ENCODE assay signal across 10 mouse cellular contexts in the genomic region with DNA sequence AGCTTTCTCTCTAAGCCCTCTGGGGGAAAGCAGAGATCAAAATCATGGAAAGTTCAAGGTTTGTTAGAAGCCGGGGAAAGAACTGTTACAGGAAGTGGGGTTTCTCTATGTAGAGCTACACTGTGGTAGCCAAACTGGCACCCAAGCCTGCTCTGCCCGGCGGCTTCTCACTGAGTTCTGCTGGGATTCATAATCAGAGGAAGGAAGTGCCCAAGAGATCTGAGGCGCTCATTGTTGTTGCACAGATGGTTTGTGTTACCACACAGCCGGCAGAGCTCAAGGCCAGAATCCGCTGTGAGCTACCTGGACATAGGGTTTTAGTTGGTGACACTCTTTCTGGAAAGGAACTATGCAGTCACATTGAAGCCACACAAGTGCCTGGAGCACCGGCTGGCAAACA. TPM values are rescaled to one million over a fixed set of nuclear protein-coding genes. Genes with fewer than 3 reads are reported as not detected.
A peak's percentile ranks its signal among the peaks of the same experiment; 100 is the strongest.
DNase-seq lines count a peak whose midpoint lies in the region; ATAC-seq and TF ChIP-seq lines count a peak whose summit lies in the region.
"Had no signal": no experiment of that assay in that cellular context is flagged by ENCODE, and none has a peak within 500 bp of the region (broad histone marks: within the 10 kb centered on the region; RNA-seq: fewer than 3 reads in every experiment).

No protein-coding gene starts in this region.

- no peaks in the 10 kb centered on the region for H3K27me3 ChIP-seq in hindbrain, embryonic 13.5 days
- H3K27me3 ChIP-seq in hindbrain, postnatal 0 days (ENCODE audit: insufficient read depth, low read length), result no peaks in the 10 kb centered on the region
- no peaks in the 10 kb centered on the region for H3K27me3 ChIP-seq in embryonic facial prominence, embryonic 10.5 days (replicated peaks; ENCODE audit: low read depth, poor library complexity, severe bottlenecking)
- H3K27me3 ChIP-seq in intestine, postnatal 0 days (replicated peaks; ENCODE audit: control insufficient read depth, insufficient read depth, low read length), result no peaks in the 10 kb centered on the region
- H3K27me3 ChIP-seq: Patski had no signal

- H3K9me3 ChIP-seq in hindbrain, embryonic 13.5 days, result no peaks in the 10 kb centered on the region
- H3K9me3 ChIP-seq in hindbrain, postnatal 0 days (ENCODE audit: low read length), result no peaks in the 10 kb centered on the region
- H3K9me3 ChIP-seq in embryonic facial prominence, embryonic 10.5 days, result no peaks in the 10 kb centered on the region
- no peaks in the 10 kb centered on the region for H3K9me3 ChIP-seq in intestine, postnatal 0 days (ENCODE audit: control insufficient read depth)

- TF ChIP-seq CTCF in hindbrain, postnatal 0 days (IDR thresholded peaks at IDR 0.05; ENCODE audit: low read depth), result no peak
- no peak for TF ChIP-seq CTCF in intestine, postnatal 0 days (IDR thresholded peaks at IDR 0.05; ENCODE audit: low read depth)
- TF ChIP-seq CTCF in left cerebral cortex, adult 2 months (IDR thresholded peaks at IDR 0.05), result no peak

- H3K27ac ChIP-seq in hindbrain, embryonic 13.5 days, result 0 out of 2 replicates have a peak overlapping the region, but pooled peaks have one; percentile 30
- no peak overlapping the region for H3K27ac ChIP-seq in hindbrain, postnatal 0 days
- H3K27ac ChIP-seq in embryonic facial prominence, embryonic 10.5 days (replicated peaks), result peak overlapping the region; percentile 79
- peak overlapping the region; percentile 67 for H3K27ac ChIP-seq in intestine, postnatal 0 days (ENCODE audit: low read depth, low read length)
- H3K27ac ChIP-seq in left cerebral cortex, adult 2 months, result no peak overlapping the region

- intact Hi-C loops in left cerebral cortex, adult 2 months (cut with DNase I), result no loop called here

- no peak overlapping the region for H3K4me2 ChIP-seq in hindbrain, embryonic 13.5 days
- no peak overlapping the region for H3K4me2 ChIP-seq in hindbrain, postnatal 0 days (ENCODE audit: low read depth, low read length)
- H3K4me2 ChIP-seq in intestine, postnatal 0 days (replicated peaks; ENCODE audit: low read depth), result 0 out of 2 replicates have a peak overlapping the region, but pooled peaks have one; percentile 32

- 85% methylated on average over 7 of the region's 7 CpGs for WGBS in hindbrain, embryonic 13.5 days
- WGBS in hindbrain, postnatal 0 days, result 75% methylated on average over 7 of the region's 7 CpGs
- 45% methylated on average over 7 of the region's 7 CpGs for WGBS in embryonic facial prominence, embryonic 10.5 days
- WGBS in intestine, postnatal 0 days, result 73% methylated on average over 7 of the region's 7 CpGs

- no peak for DNase-seq in hindbrain, postnatal 0 days (ENCODE audit: low spot score)
- peak; percentile 68 for DNase-seq in embryonic facial prominence, embryonic 10.5 days (ENCODE audit: low spot score)
- peak; percentile 54 to 73 for DNase-seq in lung, postnatal 4 days
- no peak for DNase-seq in left cerebral cortex, adult 2 months (ENCODE audit: extremely low spot score in 1 of 2, low spot score in 2 of 2)
- DNase-seq in ovary, adult 18-20 months (ENCODE audit: low spot score), result no peak
- DNase-seq: cerebellum, postnatal 10 days had no signal

- H3K36me3 ChIP-seq in hindbrain, embryonic 13.5 days, result no peaks in the 10 kb centered on the region
- H3K36me3 ChIP-seq in hindbrain, postnatal 0 days (ENCODE audit: insufficient read depth, low read length), result no peaks in the 10 kb centered on the region
- no peaks in the 10 kb centered on the region for H3K36me3 ChIP-seq in embryonic facial prominence, embryonic 10.5 days (replicated peaks)
- H3K36me3 ChIP-seq in intestine, postnatal 0 days (ENCODE audit: control insufficient read depth, insufficient read depth), result no peaks in the 10 kb centered on the region

- H3K9ac ChIP-seq in hindbrain, embryonic 13.5 days, result no peak overlapping the region
- no peak overlapping the region for H3K9ac ChIP-seq in hindbrain, postnatal 0 days (replicated peaks; ENCODE audit: low read length)
- H3K9ac ChIP-seq in intestine, postnatal 0 days (ENCODE audit: low read depth, low read length), result no peak overlapping the region

- ATAC-seq in hindbrain, embryonic 13.5 days (ENCODE audit: low FRiP score), result no peak
- ATAC-seq in hindbrain, postnatal 0 days, result no peak
- no peak for ATAC-seq in intestine, postnatal 0 days
- ATAC-seq in erythroid progenitor cell, adult 5-6 weeks (replicated peaks; ENCODE audit: low FRiP score, poor library complexity, severe bottlenecking), result no peak
- ATAC-seq: Patski had no signal

- no peak overlapping the region for H3K4me3 ChIP-seq in hindbrain, embryonic 13.5 days
- H3K4me3 ChIP-seq in hindbrain, postnatal 0 days (ENCODE audit: low read length), result no peak overlapping the region
- H3K4me3 ChIP-seq in embryonic facial prominence, embryonic 10.5 days, result peak overlapping the region; percentile 6; the same call in 1 of the 2 replicates
- H3K4me3 ChIP-seq in intestine, postnatal 0 days (ENCODE audit: low read depth, low read length), result no peak overlapping the region
- no peak overlapping the region for H3K4me3 ChIP-seq in left cerebral cortex, adult 2 months

- H3K4me1 ChIP-seq in hindbrain, embryonic 13.5 days (replicated peaks), result no peaks in the 10 kb centered on the region; the same call in 1 of the 2 replicates
- H3K4me1 ChIP-seq in hindbrain, postnatal 0 days (ENCODE audit: insufficient read depth, low read length), result no peaks in the 10 kb centered on the region
- H3K4me1 ChIP-seq in embryonic facial prominence, embryonic 10.5 days, result peaks cover 38% of the 10 kb centered on the region
- H3K4me1 ChIP-seq in intestine, postnatal 0 days (replicated peaks; ENCODE audit: control insufficient read depth, insufficient read depth, low read length), result 0 out of 2 replicates have a peak, but pooled peaks cover 9% of the 10 kb centered on the region

RNA-seq across cellular contexts. Expression of gene Rassf3, which starts 21.8 kb away (rescaled TPM):
- 5.2 and 5.3 TPM in 2 replicates for polyA plus RNA-seq in hindbrain, embryonic 13.5 days (2015; fragmentation: Nextera tagmentation; extraction: Ambion mirVana)
- total RNA-seq in hindbrain, postnatal 0 days (2014; rRNA removed), result 7.4 and 11.1 TPM in 2 replicates
- 5.7 and 6.0 TPM in 2 replicates for polyA plus RNA-seq in hindbrain, postnatal 0 days (2015; fragmentation: Nextera tagmentation; extraction: Ambion mirVana)
- 15.8 and 19.4 TPM in 2 replicates for polyA plus RNA-seq in embryonic facial prominence, embryonic 10.5 days (2016; fragmentation: Nextera tagmentation; extraction: Ambion mirVana)
- polyA plus RNA-seq in intestine, postnatal 0 days (2015; fragmentation: Nextera tagmentation; extraction: Ambion mirVana), result 16.7 and 18.1 TPM in 2 replicates
- total RNA-seq in left cerebral cortex, adult 2 months (2021), result 10 to 100 TPM; 39.4 to 40.1 TPM
- 9.2 and 9.7 TPM in 2 replicates for total RNA-seq in erythroid progenitor cell, adult 5-6 weeks (2015; ENCODE audit: low replicate concordance)
- total RNA-seq in erythroid progenitor cell, adult 5-6 weeks (2017; ENCODE audit: low replicate concordance), result 6.9 and 8.0 TPM in 2 replicates

Comparison
In these comparisons a context has a peak if more than half of its experiments do, and no peak if none do; other contexts are left out.
1. H3K27ac ChIP-seq: peak in hindbrain, embryonic 13.5 days (single experiment), embryonic facial prominence, embryonic 10.5 days (single experiment) and intestine, postnatal 0 days (single experiment); none in hindbrain, postnatal 0 days (single experiment) and left cerebral cortex, adult 2 months (single experiment).
2. DNase-seq: peak in embryonic facial prominence, embryonic 10.5 days (single experiment) and lung, postnatal 4 days (2 of 2); none in hindbrain, postnatal 0 days (single experiment), left cerebral cortex, adult 2 months (0 of 2) and ovary, adult 18-20 months (single experiment).